Mouse (Mus musculus): ENCODE measurements around the gene Gm10320.

GRCm38 (mm10) chr13:98518341-98518740, 26.5 kb upstream of the Gm10320 start:
- TF ChIP-seq CTCF (IDR thresholded peaks at IDR 0.05; ENCODE audit: borderline replicate concordance, control insufficient read depth, extremely low read depth, insufficient read depth, low read length, poor library complexity) (no peak), POLR2A (IDR thresholded peaks at IDR 0.05; ENCODE audit: control insufficient read depth, extremely low read depth, insufficient read depth, low read length, poor library complexity) (no peak)
